Mouse (Mus musculus) testis, postnatal 14 days (tissue): ENCODE measurements at regions not wholly inside any gene's neighbourhood (a gene's known extent, or its start where the extent isn't known, plus 50 kb on each side); places are given as distances from the start of the nearest gene placed in this dataset.

Source experiments
- DNase-seq: peaks from one replicate; pipeline ENCODE4 v3.0.0; 2021; ENCODE audit warnings: low spot score

GRCm38 (mm10) chr1:64198781-64199180, 76.7 kb upstream of the Klf7 start:
- DNase-seq, result no peak

DNA sequence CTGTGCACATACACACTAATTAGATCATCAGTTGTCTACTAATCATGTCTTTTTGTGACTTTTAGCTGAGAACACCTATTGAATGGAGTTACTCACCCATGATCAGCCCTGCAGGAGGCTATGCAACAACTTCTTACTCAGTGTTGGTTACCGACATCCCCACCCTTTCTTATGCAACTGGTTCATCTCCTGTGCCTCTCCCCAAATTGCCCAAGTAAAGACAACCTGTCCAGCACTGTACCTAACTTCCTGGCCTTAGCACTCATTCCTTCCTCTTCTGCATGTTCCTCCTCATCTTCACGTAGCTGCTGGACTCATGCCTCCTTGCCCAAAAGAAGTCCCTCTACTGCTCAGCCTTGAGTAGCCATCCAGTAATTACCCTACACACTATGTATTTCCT, 76.2 kb upstream of the Klf7 start:
- DNase-seq, result no peak

- no peak for DNase-seq
These were observed 73.9 kb upstream of the Klf7 start for GRCm38 (mm10) chr1:64195970-64196491.

GRCm38 (mm10) chr1:64195294-64195693, 73.2 kb upstream of the Klf7 start:
- DNase-seq, result no peak

DNA sequence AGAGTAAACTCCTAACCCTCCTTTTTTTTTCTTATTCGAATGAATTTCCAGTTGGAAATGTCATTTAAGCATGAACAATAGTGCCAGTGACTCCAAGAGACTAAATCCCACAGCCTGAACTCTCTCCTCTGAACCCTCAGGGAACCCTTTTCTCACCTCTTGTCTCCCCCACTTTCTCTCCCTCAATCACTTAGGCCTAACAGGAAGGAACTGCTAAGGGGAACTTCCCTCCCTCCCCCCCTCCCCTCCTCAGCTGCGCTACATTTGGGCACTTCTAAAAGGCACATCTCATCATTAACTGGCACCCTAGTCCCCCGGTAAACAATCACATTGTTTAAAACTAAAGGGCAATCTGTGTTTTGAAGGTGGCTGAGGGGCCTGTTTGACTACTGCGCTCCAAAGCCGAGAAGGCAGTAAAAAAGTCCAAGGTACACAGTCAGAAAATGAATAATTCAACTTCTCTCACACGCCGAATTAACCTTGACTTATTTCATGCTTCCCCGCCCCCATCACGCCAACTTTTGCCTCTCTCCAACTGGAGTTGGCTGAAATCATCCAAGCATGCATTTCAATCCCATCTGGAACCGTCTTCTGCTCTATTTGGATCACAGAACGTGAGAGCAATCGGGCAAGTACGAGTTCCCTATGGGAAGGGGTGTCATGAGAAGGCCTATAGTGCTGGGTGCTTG, 71.2 kb upstream of the Klf7 start:
- DNase-seq, result no peak

- no peak for DNase-seq
These were observed 70.7 kb upstream of the Klf7 start for GRCm38 (mm10) chr1:64192736-64193135.

DNA sequence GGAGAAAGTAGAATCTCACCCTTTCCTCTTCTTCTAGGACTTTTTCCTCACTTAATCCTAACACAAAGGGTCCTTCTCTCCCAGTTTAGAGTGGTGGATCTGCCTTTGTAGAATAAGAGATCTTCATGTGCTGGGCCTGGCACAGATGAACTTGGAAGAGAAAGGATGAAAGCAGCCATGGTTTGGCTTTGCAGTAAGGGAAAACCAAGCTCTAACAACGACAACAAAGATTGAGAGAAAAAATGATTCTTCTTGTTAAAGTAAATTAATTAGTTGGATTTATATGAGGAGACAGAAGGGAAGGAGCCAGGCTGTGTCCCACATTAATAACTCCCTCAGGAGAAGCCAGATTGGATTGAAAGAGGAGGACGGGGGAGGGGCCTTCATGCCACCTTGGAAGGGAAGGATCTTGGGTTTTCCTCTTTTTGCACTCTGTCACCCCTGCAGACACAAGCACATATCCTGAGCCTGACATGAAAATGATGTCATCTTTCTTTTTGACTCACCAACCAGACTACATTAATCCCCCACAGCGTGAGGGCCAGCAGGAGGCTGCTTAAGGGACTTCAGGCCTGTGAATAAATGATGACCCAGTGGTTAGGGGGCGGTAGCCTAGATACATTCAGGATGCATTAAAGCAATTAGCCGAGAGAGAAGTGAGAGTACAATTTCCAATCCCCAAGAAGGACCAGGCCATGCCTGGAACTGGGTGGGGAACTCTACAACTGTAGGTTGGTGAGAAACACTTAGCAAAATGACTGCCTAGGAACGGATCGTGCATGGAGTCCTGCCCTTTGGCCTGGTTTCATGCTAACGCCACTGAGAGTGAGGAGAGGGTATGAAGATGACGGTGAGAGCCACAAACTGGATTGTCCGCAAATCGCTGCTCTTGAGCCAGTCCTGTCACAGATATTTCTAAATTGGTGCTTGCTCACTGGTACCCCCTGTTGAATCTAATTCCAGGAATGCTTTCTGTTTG, 69.4 kb upstream of the Klf7 start:
- no peak for DNase-seq

- DNase-seq, result no peak
These were observed 68.6 kb upstream of the Klf7 start for GRCm38 (mm10) chr1:64190705-64191104.

- no peak for DNase-seq
These were observed 68.0 kb upstream of the Klf7 start for GRCm38 (mm10) chr1:64190097-64190496.

DNA sequence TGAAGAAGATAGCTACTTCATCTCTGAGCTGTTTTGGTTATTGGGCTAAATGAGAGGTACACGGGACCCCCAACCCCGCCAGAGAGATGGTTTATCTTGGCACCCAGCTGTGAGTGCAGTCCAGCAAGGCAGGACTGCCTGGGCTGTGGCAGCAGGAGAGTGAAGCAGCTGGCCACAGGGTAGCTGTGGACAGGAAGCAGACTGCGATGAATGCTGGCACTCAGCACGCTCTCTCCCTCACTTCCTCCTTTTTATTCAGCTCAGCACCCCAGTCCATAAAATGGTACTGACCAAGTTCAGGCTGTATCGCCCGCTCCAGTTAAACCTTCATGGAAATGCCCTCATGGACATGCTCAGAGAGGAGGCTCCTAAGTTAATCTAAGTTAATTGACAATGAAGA, 67.4 kb upstream of the Klf7 start:
- DNase-seq, result no peak

DNA sequence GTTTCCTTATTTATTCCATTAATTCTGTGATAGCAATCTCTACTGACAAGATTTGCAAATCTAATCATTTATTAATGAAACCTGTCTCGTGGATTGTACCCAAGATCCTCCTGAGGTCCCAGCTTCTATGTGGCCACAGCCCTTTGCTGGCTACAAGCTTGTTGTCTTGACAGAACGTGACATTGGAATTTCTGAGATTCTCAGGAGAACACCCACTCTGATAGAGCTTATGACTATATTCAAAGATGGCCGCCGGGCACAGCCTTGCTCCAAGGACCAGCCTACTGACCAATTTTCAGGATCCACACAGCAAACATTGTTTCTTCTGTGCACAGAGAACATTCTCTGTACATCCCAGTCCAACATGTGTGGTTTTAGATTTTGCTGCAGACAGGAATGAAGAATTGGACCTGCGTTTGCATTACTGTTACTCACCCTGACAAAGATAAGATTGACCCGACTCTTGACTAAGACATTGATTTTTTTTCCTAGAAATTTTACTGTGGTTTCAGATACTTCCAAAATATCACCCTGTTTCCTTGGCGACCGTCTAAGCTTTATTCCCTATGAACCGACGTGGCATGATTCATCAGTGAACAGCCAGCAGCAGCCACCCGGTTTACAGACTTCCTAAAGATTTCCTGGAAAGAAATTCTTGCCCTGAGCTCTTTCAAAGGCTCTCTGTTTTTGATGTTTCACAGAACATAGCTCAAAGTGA, 65.9 kb upstream of the Klf7 start:
- no peak for DNase-seq

DNA sequence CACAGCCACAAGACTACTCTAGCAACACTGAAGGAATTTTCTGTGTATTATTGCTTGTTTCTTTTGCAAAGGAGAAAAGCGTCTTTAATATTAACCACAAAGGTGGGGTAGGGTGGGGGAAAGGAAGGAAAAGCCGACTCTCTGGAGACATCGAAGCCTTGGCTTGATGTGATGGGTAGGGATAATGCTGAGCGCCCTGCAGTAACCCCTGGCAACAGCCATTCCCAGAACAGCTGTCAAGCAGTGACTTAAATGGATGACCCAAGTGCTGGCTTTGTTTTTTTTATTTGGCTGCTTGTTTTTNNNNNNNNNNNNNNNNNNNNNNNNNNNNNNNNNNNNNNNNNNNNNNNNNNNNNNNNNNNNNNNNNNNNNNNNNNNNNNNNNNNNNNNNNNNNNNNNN, 51.6 kb upstream of the Klf7 start:
- DNase-seq, result no peak

GRCm38 (mm10) chr1:64172122-64172521, 50.0 kb upstream of the Klf7 start:
- DNase-seq, result no peak
